Mouse (Mus musculus): ENCODE measurements around the gene Acbd4. TPM values are rescaled to one million over a fixed set of nuclear protein-coding genes. Genes with fewer than 3 reads are reported as not detected.

Acbd4 gene
- polyA plus RNA-seq, 1 experiment from 2014 or later: 18.5 TPM

- Histone ChIP-seq H3K9ac (peak overlapping the region; percentile 67), H3K27ac (peak overlapping the region; percentile 85), H3K4me2 (peak overlapping the region; percentile 71), H3K4me1 (replicated peaks) (peaks cover 47% of the 10 kb centered on the region), H3K27me3 (no peaks in the 10 kb centered on the region), H3K36me3 (no peaks in the 10 kb centered on the region), H3K4me3 (peak overlapping the region; percentile 61), H3K9me3 (replicated peaks) (no peaks in the 10 kb centered on the region)
- ATAC-seq (replicated peaks; ENCODE audit: insufficient number of reproducible peaks, insufficient read depth, low FRiP score, low read depth): no peak
- WGBS: 87% methylated on average over 11 of the region's 11 CpGs
Observed at GRCm38 (mm10) chr11:103114270-103114943, 12.9 kb downstream of the Acbd4 start.

GRCm38 (mm10) chr11:103115163-103116007 lies 13.9 kb downstream of the Acbd4 start:
- Histone ChIP-seq H3K4me2 (peak overlapping the region; percentile 71), H3K4me3 (peak overlapping the region; percentile 61), H3K4me1 (replicated peaks) (peaks cover 49% of the 10 kb centered on the region), H3K36me3 (no peaks in the 10 kb centered on the region), H3K9me3 (replicated peaks) (no peaks in the 10 kb centered on the region), H3K27me3 (no peaks in the 10 kb centered on the region), H3K27ac (peak overlapping the region; percentile 85), H3K9ac (peak overlapping the region; percentile 67)
- peak; percentile 70 for ATAC-seq (replicated peaks; ENCODE audit: insufficient number of reproducible peaks, insufficient read depth, low FRiP score, low read depth)
- 1% methylated on average over 34 of the region's 34 CpGs for WGBS

GRCm38 (mm10) chr11:103116008-103116818 lies 14.7 kb downstream of the Acbd4 start, which contains the start of gene Hexim1:
Hexim1 (plus strand) TSS chr11:103116231.
- peak; percentile 93 for ATAC-seq (replicated peaks; ENCODE audit: insufficient number of reproducible peaks, insufficient read depth, low FRiP score, low read depth)
- Histone ChIP-seq H3K4me1 (replicated peaks) (peaks cover 44% of the 10 kb centered on the region), H3K4me2 (peak within 1 kb of the TSS; percentile 96), H3K27me3 (no peaks in the 10 kb centered on the region), H3K27ac (peak within 1 kb of the TSS; percentile 91), H3K9me3 (replicated peaks) (no peaks in the 10 kb centered on the region), H3K36me3 (no peaks in the 10 kb centered on the region), H3K4me3 (peak within 1 kb of the TSS; percentile 76), H3K9ac (peak within 1 kb of the TSS; percentile 85)
- WGBS: under 1% methylated on average over 53 of the region's 53 CpGs

GRCm38 (mm10) chr11:103116959-103117590 lies 15.6 kb downstream of the Acbd4 start:
- Histone ChIP-seq H3K27me3 (no peaks in the 10 kb centered on the region), H3K4me3 (peak overlapping the region; percentile 76), H3K27ac (peak overlapping the region; percentile 91), H3K9ac (peak overlapping the region; percentile 85), H3K4me1 (replicated peaks) (peaks cover 36% of the 10 kb centered on the region), H3K9me3 (replicated peaks) (no peaks in the 10 kb centered on the region), H3K36me3 (no peaks in the 10 kb centered on the region), H3K4me2 (peak overlapping the region; percentile 96)
- peak; percentile 33; the same call in 1 of the 2 replicates for ATAC-seq (replicated peaks; ENCODE audit: insufficient number of reproducible peaks, insufficient read depth, low FRiP score, low read depth)
- under 1% methylated on average over 35 of the region's 35 CpGs for WGBS

GRCm38 (mm10) chr11:103117591-103118009 lies 16.1 kb downstream of the Acbd4 start:
- under 1% methylated on average over 38 of the region's 38 CpGs for WGBS

GRCm38 (mm10) chr11:103118866-103119265 lies 17.4 kb downstream of the Acbd4 start:
- H3K27me3 ChIP-seq: no peaks in the 10 kb centered on the region
- peak overlapping the region; percentile 76; the same call in 1 of the 2 replicates for H3K4me3 ChIP-seq
- 84% methylated on average over 2 of the region's 2 CpGs for WGBS
- ATAC-seq (replicated peaks; ENCODE audit: insufficient number of reproducible peaks, insufficient read depth, low FRiP score, low read depth): no peak
- H3K4me1 ChIP-seq (replicated peaks): peaks cover 22% of the 10 kb centered on the region
- no peaks in the 10 kb centered on the region for H3K36me3 ChIP-seq
- peak overlapping the region; percentile 96; the same call in 1 of the 2 replicates for H3K4me2 ChIP-seq
- no peaks in the 10 kb centered on the region for H3K9me3 ChIP-seq (replicated peaks)
- H3K9ac ChIP-seq: no peak overlapping the region
- no peak overlapping the region for H3K27ac ChIP-seq

More at GRCm38 (mm10) chr11:103117591-103118009, 16.1 kb downstream of the Acbd4 start:
- H3K4me1 ChIP-seq (replicated peaks): peaks cover 31% of the 10 kb centered on the region
- peak overlapping the region; percentile 76 for H3K4me3 ChIP-seq
- H3K27me3 ChIP-seq: no peaks in the 10 kb centered on the region
- peak overlapping the region; percentile 96 for H3K4me2 ChIP-seq
- peak overlapping the region; percentile 85 for H3K9ac ChIP-seq
- no peaks in the 10 kb centered on the region for H3K36me3 ChIP-seq
- no peak for ATAC-seq (replicated peaks; ENCODE audit: insufficient number of reproducible peaks, insufficient read depth, low FRiP score, low read depth)
- peak overlapping the region; percentile 91 for H3K27ac ChIP-seq
- no peaks in the 10 kb centered on the region for H3K9me3 ChIP-seq (replicated peaks)

- 42% methylated on average over 5 of the region's 5 CpGs for WGBS
- H3K4me2 ChIP-seq: no peak overlapping the region
- H3K36me3 ChIP-seq: no peaks in the 10 kb centered on the region
- H3K4me1 ChIP-seq (replicated peaks): peaks cover 19% of the 10 kb centered on the region
- no peak overlapping the region for H3K9ac ChIP-seq
- ATAC-seq (replicated peaks; ENCODE audit: insufficient number of reproducible peaks, insufficient read depth, low FRiP score, low read depth): no peak
- H3K9me3 ChIP-seq (replicated peaks): no peaks in the 10 kb centered on the region
- H3K27me3 ChIP-seq: no peaks in the 10 kb centered on the region
- no peak overlapping the region for H3K4me3 ChIP-seq
- no peak overlapping the region for H3K27ac ChIP-seq
Observed at GRCm38 (mm10) chr11:103119609-103120008, 18.1 kb downstream of the Acbd4 start.

- H3K27ac ChIP-seq: no peak overlapping the region
- H3K27me3 ChIP-seq: no peaks in the 10 kb centered on the region
- no peak overlapping the region for H3K4me2 ChIP-seq
- ATAC-seq (replicated peaks; ENCODE audit: insufficient number of reproducible peaks, insufficient read depth, low FRiP score, low read depth): no peak
- no peaks in the 10 kb centered on the region for H3K9me3 ChIP-seq (replicated peaks)
- no peak overlapping the region for H3K4me3 ChIP-seq
- WGBS: 45% methylated on average over 5 of the region's 5 CpGs
- H3K36me3 ChIP-seq: no peaks in the 10 kb centered on the region
- no peak overlapping the region for H3K9ac ChIP-seq
- H3K4me1 ChIP-seq (replicated peaks): peaks cover 14% of the 10 kb centered on the region
Observed at GRCm38 (mm10) chr11:103120315-103120714, 18.8 kb downstream of the Acbd4 start.

- Histone ChIP-seq H3K9me3 (replicated peaks) (no peaks in the 10 kb centered on the region), H3K27me3 (no peaks in the 10 kb centered on the region), H3K4me3 (peak within 1 kb of the TSS; percentile 77), H3K4me2 (peak within 1 kb of the TSS; percentile 76), H3K4me1 (replicated peaks) (peaks cover 35% of the 10 kb centered on the region), H3K27ac (peak within 1 kb of the TSS; percentile 96), H3K36me3 (no peaks in the 10 kb centered on the region), H3K9ac (peak within 1 kb of the TSS; percentile 96)
- under 1% methylated on average over 39 of the region's 39 CpGs for WGBS
- peak; percentile 51 for ATAC-seq (replicated peaks; ENCODE audit: insufficient number of reproducible peaks, insufficient read depth, low FRiP score, low read depth)
Observed at GRCm38 (mm10) chr11:103131701-103132575, 30.5 kb downstream of the Acbd4 start, which contains the start of gene Hexim2. Hexim2 (plus strand) TSS chr11:103132429.
